Mouse (Mus musculus): ENCODE data around the gene Mpp2. TPM values are rescaled to one million over a fixed set of nuclear protein-coding genes. Genes with fewer than 3 reads are reported as not detected.

The Mpp2 gene
- polyA plus RNA-seq, 1 experiment: 21.2 TPM

DNA sequence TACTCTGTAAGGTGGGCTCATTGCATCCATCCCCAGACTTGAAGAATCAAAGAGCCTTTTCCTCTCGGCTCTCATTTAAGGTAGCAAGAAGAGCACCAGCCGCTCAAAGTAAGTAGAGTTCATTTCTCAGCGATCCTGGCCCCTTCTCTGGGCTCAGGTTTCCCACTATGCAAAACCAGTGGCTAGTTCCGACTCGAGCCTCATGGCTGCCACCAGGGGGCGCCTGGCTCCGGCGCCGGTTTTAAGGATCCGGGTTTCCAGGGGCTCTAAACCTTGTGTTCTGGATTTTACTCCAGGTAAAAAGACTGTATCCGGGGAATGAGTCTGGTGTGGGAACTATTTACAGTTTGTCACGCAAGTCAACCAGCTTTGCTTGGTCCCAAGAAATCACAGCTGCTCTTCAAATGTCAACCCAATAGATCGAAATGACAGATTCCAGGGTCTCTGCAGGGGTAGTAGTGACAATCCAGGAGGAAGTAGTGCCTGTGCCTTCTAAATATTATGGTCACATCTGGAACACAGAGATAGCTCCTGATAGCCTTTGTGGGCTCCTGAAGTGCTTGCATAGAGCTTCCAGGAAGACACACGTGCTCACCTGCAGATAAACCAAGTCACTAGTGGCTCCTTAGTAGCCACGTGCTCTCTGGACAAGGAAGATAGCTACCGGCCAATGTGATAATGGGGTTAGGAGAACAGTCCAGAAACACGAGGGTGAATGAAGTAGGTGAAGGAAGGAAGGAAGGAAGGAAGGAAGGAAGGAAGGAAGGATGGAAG, 14.4 kb upstream of the Mpp2 start:
- TF ChIP-seq TAL1 (IDR thresholded peaks at IDR 0.05; ENCODE audit: low read length) (no peak), GATA1 (IDR thresholded peaks at IDR 0.05; ENCODE audit: low read length) (no peak)
- peaks cover 96% of the 10 kb centered on the region for H3K27me3 ChIP-seq (ENCODE audit: control insufficient read depth)
- no peak overlapping the region for H3K4me3 ChIP-seq (replicated peaks)
- peaks cover 27% of the 10 kb centered on the region for H3K4me1 ChIP-seq (ENCODE audit: control insufficient read depth)
- H3K36me3 ChIP-seq (ENCODE audit: control insufficient read depth): no peaks in the 10 kb centered on the region
- H3K9me3 ChIP-seq (ENCODE audit: control insufficient read depth, low read length): peaks cover 4% of the 10 kb centered on the region; the same call in 1 of the 2 replicates

- H3K4me3 ChIP-seq (replicated peaks): no peak within 1 kb of the TSS
- no peak for TF ChIP-seq TAL1 (IDR thresholded peaks at IDR 0.05; ENCODE audit: low read length)
- no peaks in the 10 kb centered on the region for H3K9me3 ChIP-seq (ENCODE audit: control insufficient read depth, low read length)
- H3K36me3 ChIP-seq (ENCODE audit: control insufficient read depth): no peaks in the 10 kb centered on the region
- peaks cover 81% of the 10 kb centered on the region for H3K27me3 ChIP-seq (ENCODE audit: control insufficient read depth)
- H3K4me1 ChIP-seq (ENCODE audit: control insufficient read depth): peaks cover 41% of the 10 kb centered on the region
Measured at GRCm38 (mm10) chr11:102101219-102101618, 12.9 kb upstream of the Mpp2 start, which contains the start of gene Ppy. Gene Ppy (minus strand): TSS chr11:102101319.

GRCm38 (mm10) chr11:102096887-102097391, 8.6 kb upstream of the Mpp2 start:
- Histone ChIP-seq H3K27me3 (ENCODE audit: control insufficient read depth) (peaks cover 39% of the 10 kb centered on the region), H3K9me3 (ENCODE audit: control insufficient read depth, low read length) (no peaks in the 10 kb centered on the region), H3K4me1 (ENCODE audit: control insufficient read depth) (peaks cover 65% of the 10 kb centered on the region), H3K4me3 (replicated peaks) (peak overlapping the region; percentile 61), H3K36me3 (ENCODE audit: control insufficient read depth) (no peaks in the 10 kb centered on the region)
- TF ChIP-seq GATA1 (IDR thresholded peaks at IDR 0.05; ENCODE audit: low read length) (no peak), TAL1 (IDR thresholded peaks at IDR 0.05; ENCODE audit: low read length) (no peak)

- TF ChIP-seq GATA1 (IDR thresholded peaks at IDR 0.05; ENCODE audit: low read length) (no peak), TAL1 (IDR thresholded peaks at IDR 0.05; ENCODE audit: low read length) (no peak)
- Histone ChIP-seq H3K4me1 (ENCODE audit: control insufficient read depth) (peaks cover 66% of the 10 kb centered on the region), H3K9me3 (ENCODE audit: control insufficient read depth, low read length) (no peaks in the 10 kb centered on the region), H3K36me3 (ENCODE audit: control insufficient read depth) (no peaks in the 10 kb centered on the region), H3K4me3 (replicated peaks) (peak overlapping the region; percentile 61), H3K27me3 (ENCODE audit: control insufficient read depth) (peaks cover 34% of the 10 kb centered on the region)
Measured at GRCm38 (mm10) chr11:102096446-102096845, 8.1 kb upstream of the Mpp2 start.

GRCm38 (mm10) chr11:102095676-102096075, 7.4 kb upstream of the Mpp2 start:
- peaks cover 26% of the 10 kb centered on the region for H3K27me3 ChIP-seq (ENCODE audit: control insufficient read depth)
- H3K4me3 ChIP-seq (replicated peaks): peak overlapping the region; percentile 8
- no peaks in the 10 kb centered on the region for H3K36me3 ChIP-seq (ENCODE audit: control insufficient read depth)
- peaks cover 69% of the 10 kb centered on the region for H3K4me1 ChIP-seq (ENCODE audit: control insufficient read depth)
- H3K9me3 ChIP-seq (ENCODE audit: control insufficient read depth, low read length): no peaks in the 10 kb centered on the region
- TF ChIP-seq GATA1 (IDR thresholded peaks at IDR 0.05; ENCODE audit: low read length): no peak
- TF ChIP-seq TAL1 (IDR thresholded peaks at IDR 0.05; ENCODE audit: low read length): no peak

DNA sequence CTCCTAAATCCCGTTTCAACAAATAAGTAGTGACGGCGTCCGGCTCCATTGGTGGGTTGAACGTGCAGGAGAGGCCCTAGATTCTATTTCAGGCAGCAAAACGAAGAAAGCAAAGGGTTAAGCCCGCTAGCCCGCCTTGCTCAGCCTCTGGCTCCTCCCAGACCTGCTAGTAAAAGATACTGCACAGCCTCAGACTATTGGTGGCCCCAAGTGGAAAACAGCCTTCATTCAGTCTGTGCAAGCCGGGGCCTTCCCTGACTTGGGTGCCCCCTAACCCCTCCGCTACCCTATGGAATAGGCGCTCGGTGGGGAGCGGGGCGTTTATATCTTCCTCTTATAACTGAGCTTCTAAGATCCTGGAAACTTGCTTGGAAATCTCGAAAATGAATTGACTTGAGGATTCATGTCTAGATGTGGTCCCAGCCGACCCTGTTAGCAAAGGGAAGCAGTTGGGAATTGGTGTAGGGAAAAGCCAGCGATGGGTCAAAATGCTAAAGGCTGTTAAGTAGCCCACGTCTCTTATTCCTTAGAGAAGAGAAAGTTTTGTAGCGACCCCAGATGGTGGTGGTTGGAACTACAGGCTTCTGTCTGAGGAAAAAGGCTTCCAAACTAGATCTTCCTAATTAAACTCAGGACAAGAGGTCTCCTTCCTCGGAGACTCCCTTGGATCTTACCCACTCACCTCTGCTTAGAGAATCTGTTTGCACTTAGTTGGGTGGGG, 933 bp upstream of the Mpp2 start:
- H3K27me3 ChIP-seq (ENCODE audit: control insufficient read depth): no peaks in the 10 kb centered on the region
- TF ChIP-seq TAL1 (IDR thresholded peaks at IDR 0.05; ENCODE audit: low read length): peak; percentile 70
- peak; percentile 24; the same call in 1 of the 2 replicates for TF ChIP-seq GATA1 (IDR thresholded peaks at IDR 0.05; ENCODE audit: low read length)
- peaks cover 83% of the 10 kb centered on the region for H3K4me1 ChIP-seq (ENCODE audit: control insufficient read depth)
- peak overlapping the region; percentile 90 for H3K4me3 ChIP-seq (replicated peaks)
- peaks cover 23% of the 10 kb centered on the region for H3K36me3 ChIP-seq (ENCODE audit: control insufficient read depth)
- H3K9me3 ChIP-seq (ENCODE audit: control insufficient read depth, low read length): no peaks in the 10 kb centered on the region

DNA sequence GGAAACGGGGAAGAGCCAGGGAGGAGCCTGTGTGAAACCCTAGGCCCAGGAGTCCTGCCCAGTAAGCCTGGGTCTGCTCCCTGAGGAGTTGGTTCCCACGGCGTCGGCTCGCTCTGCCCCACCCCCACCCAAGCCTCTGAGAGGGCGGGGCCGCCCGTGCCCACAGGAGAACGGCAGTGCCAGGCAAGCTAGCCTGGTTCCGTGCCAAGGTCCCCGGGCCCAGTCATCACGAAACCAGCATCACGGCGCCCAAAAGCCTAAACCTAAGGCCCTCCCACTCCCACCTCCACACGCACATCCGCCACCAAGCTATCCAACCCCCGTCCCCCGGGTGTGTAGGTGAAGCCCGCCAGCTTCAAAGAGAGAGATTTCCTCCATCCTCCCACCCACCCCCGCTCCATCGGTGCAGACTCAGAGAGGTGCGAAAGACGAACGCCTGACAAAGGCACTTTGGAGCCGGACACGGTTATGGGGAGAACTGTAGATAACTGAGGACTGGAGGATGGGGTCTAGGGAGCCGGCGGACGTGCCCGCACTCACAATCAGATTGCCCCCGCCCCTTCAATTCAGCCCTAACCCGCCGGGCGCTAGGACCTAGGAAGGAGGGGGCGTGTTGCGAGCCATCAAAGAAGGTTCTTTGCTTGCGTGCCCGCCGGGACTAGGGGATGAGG, 1.1 kb downstream of the Mpp2 start:
- Histone ChIP-seq H3K36me3 (ENCODE audit: control insufficient read depth) (peaks cover 42% of the 10 kb centered on the region), H3K4me1 (ENCODE audit: control insufficient read depth) (peaks cover 82% of the 10 kb centered on the region), H3K4me3 (replicated peaks) (peak overlapping the region; percentile 90), H3K9me3 (ENCODE audit: control insufficient read depth, low read length) (peaks cover 4% of the 10 kb centered on the region; the same call in 1 of the 2 replicates), H3K27me3 (ENCODE audit: control insufficient read depth) (no peaks in the 10 kb centered on the region)
- no peak for TF ChIP-seq TAL1 (IDR thresholded peaks at IDR 0.05; ENCODE audit: low read length)
- TF ChIP-seq GATA1 (IDR thresholded peaks at IDR 0.05; ENCODE audit: low read length): peak; percentile 20; the same call in 1 of the 2 replicates

- Histone ChIP-seq H3K4me1 (ENCODE audit: control insufficient read depth) (peaks cover 84% of the 10 kb centered on the region), H3K36me3 (ENCODE audit: control insufficient read depth) (peaks cover 51% of the 10 kb centered on the region), H3K27me3 (ENCODE audit: control insufficient read depth) (no peaks in the 10 kb centered on the region), H3K9me3 (ENCODE audit: control insufficient read depth, low read length) (peaks cover 4% of the 10 kb centered on the region; the same call in 1 of the 2 replicates), H3K4me3 (replicated peaks) (peak overlapping the region; percentile 90)
- TF ChIP-seq GATA1 (IDR thresholded peaks at IDR 0.05; ENCODE audit: low read length) (no peak), TAL1 (IDR thresholded peaks at IDR 0.05; ENCODE audit: low read length) (no peak)
Measured at GRCm38 (mm10) chr11:102086331-102086730, 2.0 kb downstream of the Mpp2 start.
